Mouse (Mus musculus): Measurements from ENCODE around the gene Pttg1.

Pttg1 gene

DNA sequence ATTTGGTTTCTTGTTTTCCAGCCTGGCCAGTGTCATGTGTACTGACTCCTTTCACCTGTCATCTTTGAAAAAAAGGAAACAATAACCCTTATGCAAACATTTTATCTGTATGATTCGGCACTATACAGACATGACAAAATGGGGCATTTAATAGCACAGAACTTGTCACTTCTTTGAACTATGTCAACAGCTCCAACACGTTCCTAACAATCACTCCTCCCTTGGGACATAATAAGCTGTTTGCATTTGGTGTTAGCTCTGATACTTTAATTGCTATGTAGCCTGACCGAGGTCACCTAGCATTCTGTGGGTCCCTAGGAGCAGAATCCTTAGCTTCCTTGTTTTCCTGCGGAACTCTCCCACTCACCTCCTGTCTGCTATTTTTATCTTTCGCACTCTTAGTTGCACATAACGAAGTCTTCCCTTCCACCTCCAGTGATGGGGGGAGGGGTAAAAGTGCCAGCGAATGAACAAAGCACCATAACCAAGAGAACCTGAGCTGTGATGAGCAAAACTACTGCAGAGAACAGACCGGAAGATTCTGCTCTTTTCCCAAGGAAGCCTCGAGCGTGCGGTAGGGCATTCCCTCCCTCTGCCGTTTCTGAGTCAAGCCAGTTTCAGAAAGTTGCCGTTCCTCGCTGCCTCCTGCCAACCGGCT, 21.8 kb downstream of the Pttg1 start:
- DNase-seq: no peak

- DNase-seq: no peak
Observed at GRCm38 (mm10) chr11:43400131-43400530, 25.9 kb downstream of the Pttg1 start.

DNA sequence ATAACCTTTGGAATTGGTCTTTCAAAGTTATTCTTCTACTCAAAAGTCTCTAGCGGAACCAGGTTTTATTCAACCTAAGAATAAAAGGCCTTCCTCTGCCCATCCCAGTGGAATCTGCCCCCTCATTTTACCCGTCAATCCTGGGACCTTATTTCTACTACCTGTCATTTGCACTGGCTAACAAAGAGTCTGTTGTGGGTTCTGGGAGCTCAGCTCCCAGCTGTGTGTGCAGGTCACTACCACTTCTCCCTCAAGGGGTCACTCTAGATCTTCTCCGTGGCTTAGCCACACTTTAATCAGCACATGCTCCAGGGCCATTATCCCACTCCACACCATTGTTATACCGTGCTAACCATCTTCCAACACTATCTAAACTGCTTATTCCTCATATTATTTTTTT, 26.8 kb downstream of the Pttg1 start:
- no peak for DNase-seq

DNA sequence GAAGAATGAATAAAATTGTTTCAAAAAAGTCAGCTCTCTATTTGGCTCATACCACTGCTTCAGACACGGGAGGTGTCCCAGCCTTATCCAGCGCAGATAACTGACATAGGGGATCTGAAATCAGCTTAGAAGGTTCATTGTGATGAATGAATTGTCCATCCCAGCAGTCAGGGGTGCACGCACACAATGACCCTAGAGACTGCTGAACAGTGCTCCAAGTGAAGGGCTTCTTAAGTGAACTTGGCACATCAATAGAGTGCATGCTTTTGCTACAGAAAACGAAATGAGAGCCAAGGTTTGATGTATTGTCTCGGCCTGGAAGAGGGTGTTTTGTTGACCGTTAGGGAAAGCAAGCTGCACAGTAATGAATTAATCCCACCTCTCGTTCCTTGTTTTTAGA, 29.4 kb downstream of the Pttg1 start:
- DNase-seq: no peak

GRCm38 (mm10) chr11:43396246-43396645, 29.8 kb downstream of the Pttg1 start:
- no peak for DNase-seq

DNA sequence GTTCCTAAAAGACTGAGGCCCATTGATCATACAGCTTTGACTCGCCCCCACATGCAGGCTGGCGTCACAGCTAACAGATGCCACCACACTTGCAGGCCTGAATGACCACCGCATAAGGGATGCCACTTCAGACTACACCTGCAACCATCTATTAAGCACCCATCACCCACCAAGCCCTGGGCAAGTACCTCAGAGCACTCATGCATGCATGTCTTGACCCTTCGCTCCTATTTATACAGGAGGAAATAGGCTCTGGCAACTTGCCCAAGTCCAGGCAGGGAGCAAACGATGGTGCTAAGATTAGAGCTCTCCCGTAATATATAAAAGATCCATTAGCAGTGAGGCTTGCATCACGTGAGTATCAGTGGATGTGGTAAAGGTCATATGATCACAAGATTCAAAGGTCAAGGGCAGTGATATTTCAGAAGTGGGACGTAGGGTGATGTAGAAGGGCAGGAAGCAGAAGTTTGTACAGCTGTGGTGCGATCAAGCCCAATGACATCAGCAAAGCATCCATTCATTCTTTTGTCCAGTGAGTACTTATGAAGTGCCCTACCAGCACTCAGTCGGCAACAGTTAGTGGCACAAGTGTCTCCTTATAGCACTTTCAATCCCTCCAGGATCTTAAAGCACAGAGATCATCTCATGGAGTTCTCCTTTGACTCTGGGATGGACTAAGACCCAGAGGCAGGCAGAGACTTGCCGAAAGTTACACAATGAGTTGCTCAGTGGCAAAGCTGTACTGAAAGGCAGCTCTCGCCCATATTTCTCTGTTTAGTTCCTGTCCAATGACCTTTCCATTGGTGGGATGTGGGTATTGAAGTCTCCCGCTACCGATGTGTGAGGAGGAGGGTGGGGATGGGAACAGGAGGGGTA, 30.7 kb downstream of the Pttg1 start:
- no peak for DNase-seq

GRCm38 (mm10) chr11:43393325-43393724, 32.7 kb downstream of the Pttg1 start:
- DNase-seq: no peak

DNA sequence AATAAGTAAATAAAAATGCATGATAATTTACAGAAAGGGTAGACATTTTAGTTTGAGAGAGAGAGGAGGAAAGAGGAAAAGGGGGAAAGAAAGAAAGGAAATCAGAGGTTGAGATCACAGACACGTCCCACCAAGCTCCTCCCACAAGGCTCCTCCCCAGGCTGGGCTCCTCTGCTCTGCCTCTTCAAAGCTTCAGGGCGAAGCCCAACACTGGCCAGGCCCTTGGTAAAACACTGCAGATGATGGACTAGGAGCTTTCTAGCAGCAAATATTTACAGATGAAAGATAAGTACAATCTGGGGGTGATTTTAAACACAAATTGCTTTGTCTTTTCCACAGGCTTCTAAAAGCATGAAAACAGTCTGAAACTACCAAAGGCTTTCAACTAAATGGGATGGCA, 33.3 kb downstream of the Pttg1 start:
- no peak for DNase-seq

DNA sequence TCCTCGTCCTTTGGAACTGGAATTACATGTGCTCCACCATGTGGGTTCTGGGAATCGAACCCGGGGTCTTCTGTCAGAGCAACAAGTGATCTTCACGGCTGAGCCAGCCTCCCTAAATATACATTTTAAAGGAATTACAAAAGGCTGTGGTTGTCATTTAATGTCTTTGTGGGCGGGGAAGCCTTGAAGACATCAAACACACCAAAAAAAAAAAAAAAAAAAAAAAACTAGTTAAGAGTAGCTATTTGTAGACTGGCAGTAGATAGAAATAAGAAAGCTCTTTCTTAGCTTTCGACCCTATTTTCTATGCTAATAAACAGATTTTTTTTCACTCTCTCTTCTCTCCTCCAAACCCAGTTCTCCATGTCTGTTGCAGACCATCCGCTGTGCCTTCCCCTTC, 36.9 kb downstream of the Pttg1 start:
- DNase-seq: no peak

DNA sequence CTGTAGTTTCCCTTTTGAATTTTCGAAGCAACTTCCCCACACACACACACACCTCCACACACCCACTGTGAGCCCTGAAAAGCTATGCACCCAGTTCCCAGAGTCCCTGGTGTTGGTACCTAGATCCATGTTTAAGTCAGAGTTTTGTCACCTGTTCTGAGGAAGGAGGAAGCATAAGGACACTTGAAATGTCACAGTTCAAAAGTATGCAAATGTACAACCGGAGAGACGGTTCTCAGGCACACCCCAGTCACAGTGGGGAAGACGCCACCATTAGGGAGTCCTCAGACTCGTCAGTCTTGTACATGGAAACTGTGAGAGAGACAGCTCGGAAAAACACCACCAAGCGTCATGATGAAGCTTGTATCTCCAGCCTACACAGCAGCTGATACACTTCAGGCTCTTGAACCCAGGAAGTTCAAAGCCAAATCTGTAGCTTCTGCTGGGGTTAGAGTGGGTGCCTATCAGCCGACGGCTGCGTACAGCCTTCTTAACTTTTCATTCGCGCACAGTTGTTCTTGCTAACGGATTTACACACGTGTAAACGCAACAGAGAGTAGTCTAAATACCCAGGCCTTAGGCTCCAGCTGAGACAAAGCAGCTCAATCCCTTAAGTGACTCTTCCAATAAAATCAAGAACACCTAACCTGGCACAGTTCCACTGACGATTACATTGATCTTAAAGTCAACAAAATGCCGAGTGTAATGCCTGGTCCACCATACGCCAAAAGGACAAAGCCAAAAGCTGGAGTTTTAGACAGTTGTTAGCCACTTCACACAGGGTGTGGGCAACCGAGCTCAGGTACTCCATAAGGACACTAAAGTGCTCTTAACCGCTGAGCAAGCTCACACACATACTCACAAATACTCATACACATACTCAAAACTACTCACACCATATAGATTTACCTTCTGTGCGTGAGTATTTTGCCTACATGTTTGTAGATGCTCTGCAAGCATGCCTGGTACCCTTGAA, 37.6 kb downstream of the Pttg1 start:
- no peak for DNase-seq

DNA sequence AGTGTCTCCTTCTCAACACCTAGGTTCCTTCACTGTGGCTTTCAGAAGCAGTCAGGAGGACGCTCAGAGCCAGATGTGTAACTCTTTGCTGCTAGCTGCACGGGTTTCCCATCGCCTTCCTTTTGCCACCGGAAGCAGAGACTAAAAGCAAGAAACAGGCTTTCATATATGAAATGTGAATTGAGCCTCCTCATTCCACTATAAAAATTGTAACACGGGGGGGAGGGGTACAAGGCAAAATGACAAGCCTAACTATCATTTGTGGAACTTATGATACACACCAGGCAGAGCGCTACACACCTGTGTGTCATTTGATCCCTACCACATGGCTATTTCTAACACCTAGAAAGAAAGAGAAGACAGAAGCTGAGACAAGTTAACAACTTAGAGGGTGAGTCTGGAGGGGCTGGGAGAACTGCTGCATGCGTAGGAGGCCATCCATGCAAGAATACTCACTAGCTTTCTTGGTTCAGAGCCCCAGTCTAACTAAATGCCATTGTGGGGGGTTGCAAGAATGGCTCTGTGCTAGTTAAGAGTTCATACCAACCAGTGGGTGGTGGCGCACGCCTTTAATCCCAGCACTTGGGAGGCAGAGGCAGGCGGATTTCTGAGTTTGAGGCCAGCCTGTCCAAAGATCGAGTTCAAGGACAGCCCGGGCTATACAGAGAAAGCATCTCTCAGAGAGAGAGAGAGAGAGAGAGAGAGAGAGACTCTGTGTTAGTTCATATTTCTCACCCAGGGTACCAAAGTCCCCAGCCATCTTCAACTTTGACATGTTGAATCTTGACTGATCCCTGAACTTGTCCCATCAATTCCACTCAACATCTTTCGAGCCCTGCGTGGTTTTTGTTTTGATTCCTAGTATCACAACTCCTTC, 38.8 kb downstream of the Pttg1 start:
- no peak for DNase-seq

DNA sequence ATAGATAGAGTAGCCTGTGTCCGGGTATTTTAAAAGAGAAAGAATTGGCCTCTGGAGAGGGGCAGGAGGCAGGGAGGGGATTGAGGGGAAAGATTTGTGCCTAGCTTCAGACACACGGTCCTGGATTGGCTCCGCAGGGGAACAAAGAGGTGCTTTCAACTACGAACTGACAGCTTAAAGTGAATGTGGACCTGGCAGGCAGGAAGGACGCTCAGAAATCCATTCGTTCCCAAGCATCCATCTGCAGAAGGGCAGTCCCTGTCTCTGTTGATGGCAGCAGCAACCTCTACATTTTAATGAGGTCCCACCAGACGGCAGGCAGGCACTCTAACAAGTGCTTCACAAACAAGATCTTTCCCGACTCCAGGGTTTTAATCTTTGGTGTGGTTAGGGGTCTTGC, 40.3 kb downstream of the Pttg1 start:
- no peak for DNase-seq

- DNase-seq: peak; percentile 36
Observed at GRCm38 (mm10) chr11:43385055-43385649, 40.9 kb downstream of the Pttg1 start.

- no peak for DNase-seq
Observed at GRCm38 (mm10) chr11:43383581-43383980, 42.5 kb downstream of the Pttg1 start.

- no peak for DNase-seq
Observed at GRCm38 (mm10) chr11:43380901-43381300, 45.1 kb downstream of the Pttg1 start.

GRCm38 (mm10) chr11:43379911-43380485, 46.1 kb downstream of the Pttg1 start:
- no peak for DNase-seq

GRCm38 (mm10) chr11:43379488-43379887, 46.6 kb downstream of the Pttg1 start:
- no peak for DNase-seq

DNA sequence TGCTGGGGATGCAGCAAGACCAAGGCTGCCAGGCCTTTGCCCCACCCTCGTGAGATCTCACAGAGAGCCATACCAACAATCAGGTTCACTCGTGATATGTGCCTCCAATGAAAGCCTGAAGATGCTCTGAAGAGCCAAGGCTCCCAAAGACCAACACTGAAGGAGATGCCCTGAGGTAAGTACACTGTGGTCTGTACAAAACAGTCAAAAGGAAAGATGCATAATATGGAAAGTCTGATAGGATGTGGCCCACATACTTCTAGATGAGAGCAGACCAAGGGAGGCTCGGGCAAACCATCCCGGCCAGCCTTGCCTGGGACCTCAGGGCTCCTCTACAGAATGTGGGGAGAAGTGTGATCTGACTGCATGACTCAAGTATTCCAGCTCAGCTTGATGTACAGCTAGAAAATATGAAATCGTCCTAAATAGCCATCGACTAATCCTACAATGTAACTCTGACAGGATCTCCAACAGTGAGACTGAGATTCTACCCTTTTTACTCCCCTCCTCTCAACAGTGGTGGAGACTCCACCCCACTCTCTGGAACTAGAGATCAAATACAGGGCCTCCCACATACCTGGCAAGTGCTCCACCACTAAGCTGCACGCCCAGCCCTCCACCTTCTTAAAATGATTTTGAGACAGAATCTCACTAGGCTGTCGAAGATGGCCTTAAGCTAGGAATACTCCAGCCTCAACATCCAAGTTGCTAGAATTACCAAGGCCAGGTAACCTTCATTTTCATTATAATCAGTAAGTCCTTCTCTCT, 48.8 kb downstream of the Pttg1 start:
- no peak for DNase-seq

DNA sequence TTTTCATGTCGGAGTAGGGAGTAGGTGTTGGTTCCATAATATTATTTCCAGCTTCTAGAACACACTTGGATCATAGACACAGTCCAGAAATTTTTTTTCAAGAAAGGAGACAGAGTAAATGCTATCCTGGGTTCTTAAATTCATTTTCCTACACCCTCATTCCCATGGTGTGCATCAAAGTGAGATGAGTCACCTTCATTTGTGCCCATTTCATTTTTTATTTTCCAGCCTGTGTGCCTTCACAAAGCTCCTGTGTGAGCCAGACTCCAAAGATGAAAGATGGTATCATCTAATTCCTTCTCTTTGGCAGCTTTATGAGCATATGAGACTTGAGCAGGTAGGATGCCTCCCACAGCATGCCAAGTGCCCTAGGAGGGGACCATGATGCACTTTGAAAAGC, 49.5 kb downstream of the Pttg1 start:
- no peak for DNase-seq

DNA sequence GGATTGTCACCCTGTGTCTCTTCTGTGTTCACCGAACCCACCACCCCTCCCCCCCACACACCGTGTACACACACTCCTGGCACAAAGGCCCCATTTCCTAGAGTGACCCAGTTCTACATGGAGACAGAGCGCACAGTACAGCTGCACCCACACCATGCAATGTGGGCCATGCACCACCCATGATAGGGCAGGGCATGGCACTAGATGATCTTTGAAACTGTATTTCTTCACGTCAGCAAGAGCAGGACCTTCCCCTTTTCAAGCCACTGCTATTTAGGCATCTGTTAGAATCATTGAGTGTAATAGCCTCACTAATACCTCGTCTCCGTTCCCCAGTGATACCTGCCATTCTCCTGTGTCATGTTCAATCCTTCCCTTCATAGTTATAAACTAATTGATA, 51.1 kb downstream of the Pttg1 start:
- no peak for DNase-seq

- DNase-seq: no peak
Observed at GRCm38 (mm10) chr11:43373367-43373766, 52.7 kb downstream of the Pttg1 start.
